Mouse (Mus musculus): Measurements from ENCODE around the gene Qsox1.

Qsox1 gene

DNA sequence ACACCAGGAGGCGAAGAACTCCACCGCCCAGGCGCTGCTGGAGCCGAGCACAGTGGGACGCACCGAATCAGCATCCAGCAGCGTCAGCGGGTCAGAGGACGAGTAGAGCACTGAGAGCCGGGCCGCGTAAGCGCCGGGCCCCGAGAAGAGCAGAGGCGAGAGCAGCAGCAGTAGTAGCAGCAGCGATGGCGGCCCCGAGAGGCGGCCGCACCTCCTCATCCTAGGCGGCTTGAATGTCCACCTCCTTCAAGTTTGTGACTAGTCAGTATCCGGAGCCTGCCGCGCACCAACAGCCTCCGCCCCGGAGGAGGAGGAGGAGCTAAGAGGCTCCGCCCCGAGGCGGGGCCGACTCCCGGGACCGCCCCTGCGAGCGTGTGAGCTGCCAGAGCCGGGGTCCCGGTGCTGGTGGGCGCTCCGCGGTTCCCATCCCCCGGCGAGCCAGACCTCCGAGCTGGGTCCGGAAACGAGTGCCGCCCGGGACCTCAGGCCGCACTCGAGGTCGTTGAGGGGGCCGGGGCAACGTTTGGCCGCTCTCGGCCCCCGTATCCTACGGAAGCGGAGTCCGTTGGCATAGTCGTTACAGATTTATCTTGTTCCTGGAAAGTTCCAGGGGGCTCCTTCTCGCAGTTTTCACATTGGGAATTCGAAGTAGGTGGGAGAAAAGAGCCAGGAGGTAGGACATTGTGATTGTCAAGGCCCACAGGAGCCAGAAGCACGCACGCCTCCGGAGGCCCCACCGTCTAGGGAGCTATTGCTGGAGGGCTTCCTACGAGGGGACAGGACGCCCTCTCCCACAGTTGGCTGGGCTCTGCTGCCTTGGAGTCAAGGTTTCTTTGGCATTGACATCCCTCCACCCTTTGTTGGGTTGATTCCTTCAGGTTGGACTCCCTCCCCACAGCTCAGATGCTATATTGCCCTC, at the start of gene Qsox1:
Gene Qsox1 (minus strand): TSS at position 309 of the 919 bp plus-strand sequence.
- peak; percentile 88 to 93 for DNase-seq (ENCODE audit: low spot score in 2 of 2)

DNA sequence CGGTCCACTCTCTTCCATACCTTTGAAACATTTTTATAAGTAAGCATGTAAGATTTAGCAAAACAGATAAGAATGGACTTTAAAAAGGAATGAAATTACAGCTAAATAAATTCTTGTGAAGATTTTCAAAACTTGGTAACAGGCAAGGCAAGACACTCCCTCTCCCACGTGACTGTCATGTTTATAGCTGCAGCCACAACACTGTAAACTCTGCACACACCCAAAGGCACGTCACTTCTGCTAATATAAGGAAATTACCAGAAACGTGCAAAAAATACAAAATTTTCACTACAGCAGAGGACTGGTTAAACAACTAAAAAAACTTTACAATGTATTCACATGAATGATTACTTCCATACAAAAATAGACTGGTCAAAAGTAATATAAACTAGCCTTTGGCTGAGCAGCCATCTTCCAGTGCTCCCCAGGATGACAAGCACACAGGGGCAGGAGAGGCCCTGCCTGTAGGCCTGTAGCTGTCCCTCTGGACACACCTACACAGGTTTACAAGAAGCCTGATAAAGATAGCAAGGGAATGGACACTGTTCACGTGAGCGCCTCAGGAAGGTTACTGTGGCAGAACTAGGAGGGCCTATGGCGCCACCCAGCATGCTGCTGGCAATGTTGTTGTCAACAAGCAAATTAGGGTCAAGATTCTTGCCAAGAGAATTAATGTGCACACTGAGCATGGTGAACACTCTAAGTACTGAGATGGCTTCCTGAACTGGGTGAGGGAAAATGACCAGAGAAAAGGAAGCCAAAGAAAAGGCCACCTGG, 42.4 kb upstream of the Qsox1 start:
- DNase-seq (ENCODE audit: low spot score in 2 of 2) = no peak

- no peak for DNase-seq (ENCODE audit: low spot score in 2 of 2)
Observed at GRCm38 (mm10) chr1:155853009-155853408, 40.3 kb upstream of the Qsox1 start.

GRCm38 (mm10) chr1:155844235-155844634, 31.5 kb upstream of the Qsox1 start:
- DNase-seq (ENCODE audit: low spot score in 2 of 2) = no peak

DNA sequence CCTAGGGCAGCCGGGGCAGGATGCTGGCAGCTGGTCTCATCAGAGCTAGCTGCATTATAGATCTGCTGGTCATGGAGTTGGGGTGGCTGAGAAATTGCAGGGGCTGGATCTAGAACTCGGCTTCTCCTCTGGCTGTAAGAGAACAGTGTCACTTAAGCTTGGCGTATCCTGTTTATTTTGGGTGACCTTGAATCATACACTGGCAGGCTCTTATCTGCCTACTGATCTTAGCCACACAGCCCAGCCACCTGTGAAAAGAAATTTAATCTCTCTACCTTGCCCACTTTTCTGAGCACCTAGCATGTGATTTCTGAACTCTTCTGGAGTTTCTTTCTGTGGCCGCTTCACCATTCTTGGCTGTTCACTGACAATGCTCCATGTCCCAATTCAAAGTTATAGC, 30.8 kb upstream of the Qsox1 start:
- no peak for DNase-seq (ENCODE audit: low spot score in 2 of 2)

DNA sequence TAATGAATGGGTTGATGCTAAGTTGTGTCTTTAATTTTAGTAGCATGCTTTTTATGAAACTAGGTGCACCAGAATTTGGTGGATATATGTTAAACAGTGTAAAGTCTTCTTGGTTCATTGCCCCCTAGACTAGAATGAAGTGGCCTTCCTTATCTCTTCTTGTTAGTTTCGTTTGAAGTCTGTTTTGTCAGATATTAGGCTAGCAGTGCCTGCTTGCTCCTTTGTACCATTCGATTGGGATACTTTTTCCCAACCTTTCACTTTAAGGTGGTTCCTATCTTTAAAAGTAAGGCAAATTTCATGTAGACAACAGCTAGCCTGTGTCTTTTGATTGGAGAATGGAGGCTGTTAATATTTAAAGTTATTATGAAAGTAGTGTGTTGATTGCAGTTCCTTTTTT, 23.0 kb upstream of the Qsox1 start:
- no peak for DNase-seq (ENCODE audit: low spot score in 2 of 2)

DNA sequence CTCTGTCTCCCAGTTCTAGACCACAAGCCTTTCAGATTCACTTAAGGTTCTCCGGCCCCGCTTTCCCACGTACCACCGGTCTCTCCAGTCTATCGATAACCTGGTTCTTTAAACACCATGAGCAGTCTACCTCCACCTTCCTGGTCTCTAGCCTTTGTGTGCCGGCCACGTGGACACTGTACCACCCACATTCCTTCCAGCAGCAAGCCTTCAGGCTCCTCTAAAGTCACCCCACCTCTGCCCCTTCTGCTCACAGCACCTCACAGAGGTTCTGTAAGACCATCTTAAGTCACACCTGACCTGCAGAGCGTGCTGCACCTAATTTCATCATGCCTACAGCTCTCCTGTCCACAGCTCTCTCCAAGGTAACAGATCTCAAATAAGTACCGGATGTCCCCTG, 20.9 kb upstream of the Qsox1 start:
- DNase-seq (ENCODE audit: low spot score in 2 of 2) = no peak

- no peak for DNase-seq (ENCODE audit: low spot score in 2 of 2)
Observed at GRCm38 (mm10) chr1:155831958-155832357, 19.3 kb upstream of the Qsox1 start.

DNA sequence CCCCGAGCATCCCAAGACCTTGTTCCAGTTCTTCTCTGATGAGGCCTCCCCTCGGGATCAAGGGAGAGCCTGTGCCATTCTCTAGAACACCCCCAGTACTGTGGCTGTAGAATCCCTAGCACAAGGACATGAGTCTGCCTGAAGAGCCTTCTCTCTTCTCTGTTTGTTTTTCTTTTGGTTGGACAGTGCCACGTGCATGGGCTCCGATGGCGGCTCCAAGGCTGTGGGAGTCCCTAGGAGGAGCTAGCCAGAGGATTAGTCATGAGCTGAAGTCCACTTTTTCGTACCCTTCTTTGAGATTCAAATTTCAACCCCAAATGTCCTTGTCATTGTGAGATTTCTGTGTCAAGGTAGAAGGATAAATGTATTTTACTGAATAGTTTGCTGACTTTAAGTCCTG, 18.2 kb upstream of the Qsox1 start:
- no peak for DNase-seq (ENCODE audit: low spot score in 2 of 2)

DNA sequence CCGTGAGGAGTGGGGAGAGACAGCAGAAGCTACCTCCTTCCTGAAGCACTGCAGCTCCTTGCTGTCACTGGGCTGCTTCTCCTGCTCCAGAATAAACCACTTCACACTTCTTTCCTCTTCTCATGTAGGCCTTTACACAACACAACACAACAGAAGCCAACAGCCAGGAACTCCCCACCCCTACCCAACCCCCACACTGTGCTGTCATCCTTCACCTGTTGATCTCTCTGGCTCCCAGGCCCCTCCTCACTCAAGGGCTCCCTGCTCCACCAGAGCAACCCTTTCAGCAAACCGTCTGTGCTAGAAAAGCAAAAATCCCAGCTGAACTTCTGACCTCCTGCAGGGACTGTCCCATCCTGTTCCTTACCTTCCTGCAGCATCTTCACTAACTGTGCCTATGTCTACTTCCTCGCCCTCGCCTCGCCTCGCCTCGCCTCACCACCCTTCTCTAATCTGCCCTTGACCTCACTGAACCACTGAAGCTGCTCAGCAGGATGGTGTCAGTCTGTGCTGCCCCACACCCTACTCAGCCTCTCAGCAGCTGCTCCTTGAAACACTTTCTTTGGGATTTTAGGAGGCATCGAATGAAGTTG, 15.1 kb upstream of the Qsox1 start:
- no peak for DNase-seq (ENCODE audit: low spot score in 2 of 2)

GRCm38 (mm10) chr1:155826803-155827395, 14.2 kb upstream of the Qsox1 start:
- no peak for DNase-seq (ENCODE audit: low spot score in 2 of 2)

- no peak for DNase-seq (ENCODE audit: low spot score in 2 of 2)
Observed at GRCm38 (mm10) chr1:155825940-155826716, 13.4 kb upstream of the Qsox1 start.

DNA sequence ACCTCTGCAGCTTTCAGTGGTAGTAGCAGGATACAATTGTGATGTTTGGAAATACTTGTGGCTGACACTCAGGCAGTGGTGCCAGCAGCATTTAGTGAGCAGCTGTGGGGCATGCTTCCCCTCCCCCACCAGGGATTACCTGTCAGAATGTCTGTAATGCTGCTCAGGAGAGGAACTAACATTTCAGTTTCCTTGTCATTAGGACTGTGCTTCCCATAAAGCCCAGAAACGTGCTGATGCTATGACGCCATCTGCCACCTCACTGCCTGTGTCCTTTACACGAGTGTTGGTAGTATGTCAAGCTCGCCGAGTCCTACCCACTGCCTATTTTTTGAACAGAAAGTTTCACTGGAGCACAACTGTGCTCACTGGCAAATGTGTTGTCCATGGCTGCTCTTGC, 8.0 kb upstream of the Qsox1 start:
- DNase-seq (ENCODE audit: low spot score in 2 of 2) = no peak

GRCm38 (mm10) chr1:155816167-155816566, 3.5 kb upstream of the Qsox1 start:
- no peak for DNase-seq (ENCODE audit: low spot score in 2 of 2)

- DNase-seq (ENCODE audit: low spot score in 2 of 2) = no peak
Observed at GRCm38 (mm10) chr1:155811995-155812580, 601 bp downstream of the Qsox1 start.

- no peak for DNase-seq (ENCODE audit: low spot score in 2 of 2)
Observed at GRCm38 (mm10) chr1:155810616-155811015, 2.1 kb downstream of the Qsox1 start.

- DNase-seq (ENCODE audit: low spot score in 2 of 2) = no peak
Observed at GRCm38 (mm10) chr1:155809706-155810442, 2.8 kb downstream of the Qsox1 start.

- no peak for DNase-seq (ENCODE audit: low spot score in 2 of 2)
Observed at GRCm38 (mm10) chr1:155808261-155808660, 4.4 kb downstream of the Qsox1 start.

DNA sequence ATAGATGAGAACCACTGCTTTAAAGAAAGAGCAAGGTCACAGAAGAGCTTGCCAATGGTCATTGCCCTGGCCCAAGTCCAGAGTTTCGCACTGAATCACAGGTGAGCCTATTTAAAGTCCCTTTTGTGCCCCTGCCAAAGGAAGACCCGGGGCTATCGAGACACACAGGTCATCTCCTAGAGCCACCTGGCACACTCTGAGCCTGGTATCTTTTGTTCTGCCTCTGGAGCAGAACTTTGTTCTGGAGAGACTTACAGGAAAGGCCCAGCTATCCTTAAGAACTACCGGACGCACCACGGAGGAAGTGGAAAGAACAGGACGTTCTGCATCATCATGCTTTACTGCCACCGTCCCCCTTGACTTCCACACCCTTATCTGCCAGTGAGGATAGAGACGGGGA, 7.1 kb downstream of the Qsox1 start:
- DNase-seq (ENCODE audit: low spot score in 2 of 2) = no peak
